Mouse (Mus musculus) c-Kit-negative CD71-positive TER-119-positive erythroid progenitor cells, embryonic 14.5 days (primary cell): ENCODE measurements around the gene Col4a2.
A peak's percentile ranks its signal among the peaks of the same experiment; 100 is the strongest.

Experiments
- DNase-seq: peaks from one replicate; pipeline ENCODE4 v3.0.0-alpha.2; 2013; ENCODE audit warnings: low read depth, low spot score

The Col4a2 gene

GRCm38 (mm10) chr8:11415089-11415488 is 102.5 kb downstream of the Col4a2 start:
- DNase-seq = no peak

GRCm38 (mm10) chr8:11417762-11418161 is 105.2 kb downstream of the Col4a2 start:
- no peak for DNase-seq

- DNase-seq = no peak
Measured at GRCm38 (mm10) chr8:11419232-11419631, 106.6 kb downstream of the Col4a2 start.

- peak; percentile 9 for DNase-seq
Measured at GRCm38 (mm10) chr8:11419645-11420044, 107.0 kb downstream of the Col4a2 start.

GRCm38 (mm10) chr8:11421105-11421504 is 108.5 kb downstream of the Col4a2 start:
- DNase-seq = peak; percentile 11

GRCm38 (mm10) chr8:11421968-11422367 is 109.4 kb downstream of the Col4a2 start:
- no peak for DNase-seq

- no peak for DNase-seq
Measured at GRCm38 (mm10) chr8:11423091-11423490, 110.5 kb downstream of the Col4a2 start.

- no peak for DNase-seq
Measured at GRCm38 (mm10) chr8:11430688-11431087, 118.1 kb downstream of the Col4a2 start.

GRCm38 (mm10) chr8:11437862-11438261 is 125.3 kb downstream of the Col4a2 start:
- DNase-seq = no peak

- DNase-seq = no peak
Measured at GRCm38 (mm10) chr8:11441291-11441690, 128.7 kb downstream of the Col4a2 start.

GRCm38 (mm10) chr8:11443611-11444010 is 131.0 kb downstream of the Col4a2 start:
- no peak for DNase-seq

- no peak for DNase-seq
Measured at GRCm38 (mm10) chr8:11444216-11444615, 131.6 kb downstream of the Col4a2 start.

- no peak for DNase-seq
Measured at GRCm38 (mm10) chr8:11445790-11446189, 133.2 kb downstream of the Col4a2 start.

GRCm38 (mm10) chr8:11447910-11448570 is 135.4 kb downstream of the Col4a2 start:
- DNase-seq = no peak

- DNase-seq = no peak
Measured at GRCm38 (mm10) chr8:11450184-11451113, 137.8 kb downstream of the Col4a2 start.

- DNase-seq = no peak
Measured at GRCm38 (mm10) chr8:11452152-11452551, 139.5 kb downstream of the Col4a2 start.

- DNase-seq = no peak
Measured at GRCm38 (mm10) chr8:11452559-11452958, 140.0 kb downstream of the Col4a2 start.

GRCm38 (mm10) chr8:11452974-11453373 is 140.4 kb downstream of the Col4a2 start:
- DNase-seq = no peak

GRCm38 (mm10) chr8:11454228-11454627 is 141.6 kb downstream of the Col4a2 start:
- DNase-seq = no peak

- DNase-seq = no peak
Measured at GRCm38 (mm10) chr8:11457278-11457677, 144.7 kb downstream of the Col4a2 start.

- no peak for DNase-seq
Measured at GRCm38 (mm10) chr8:11457981-11458836, 145.6 kb downstream of the Col4a2 start.

- no peak for DNase-seq
Measured at GRCm38 (mm10) chr8:11459016-11459415, 146.4 kb downstream of the Col4a2 start.
